Mouse (Mus musculus) cerebellum, postnatal 25 days (tissue): ENCODE data around the gene Lpcat4.
"Not testable (repeated sequence)": the region's sequence is repeated elsewhere in the genome, so short reads cannot be mapped to it uniquely, and the experiment has no call there.

Experiments used
- DNase-seq, 2 experiments: peaks; one replicate each; pipeline ENCODE4 v3.0.0; 2021; ENCODE audit warnings: mixed read lengths in 2 of 2

Gene Lpcat4

DNA sequence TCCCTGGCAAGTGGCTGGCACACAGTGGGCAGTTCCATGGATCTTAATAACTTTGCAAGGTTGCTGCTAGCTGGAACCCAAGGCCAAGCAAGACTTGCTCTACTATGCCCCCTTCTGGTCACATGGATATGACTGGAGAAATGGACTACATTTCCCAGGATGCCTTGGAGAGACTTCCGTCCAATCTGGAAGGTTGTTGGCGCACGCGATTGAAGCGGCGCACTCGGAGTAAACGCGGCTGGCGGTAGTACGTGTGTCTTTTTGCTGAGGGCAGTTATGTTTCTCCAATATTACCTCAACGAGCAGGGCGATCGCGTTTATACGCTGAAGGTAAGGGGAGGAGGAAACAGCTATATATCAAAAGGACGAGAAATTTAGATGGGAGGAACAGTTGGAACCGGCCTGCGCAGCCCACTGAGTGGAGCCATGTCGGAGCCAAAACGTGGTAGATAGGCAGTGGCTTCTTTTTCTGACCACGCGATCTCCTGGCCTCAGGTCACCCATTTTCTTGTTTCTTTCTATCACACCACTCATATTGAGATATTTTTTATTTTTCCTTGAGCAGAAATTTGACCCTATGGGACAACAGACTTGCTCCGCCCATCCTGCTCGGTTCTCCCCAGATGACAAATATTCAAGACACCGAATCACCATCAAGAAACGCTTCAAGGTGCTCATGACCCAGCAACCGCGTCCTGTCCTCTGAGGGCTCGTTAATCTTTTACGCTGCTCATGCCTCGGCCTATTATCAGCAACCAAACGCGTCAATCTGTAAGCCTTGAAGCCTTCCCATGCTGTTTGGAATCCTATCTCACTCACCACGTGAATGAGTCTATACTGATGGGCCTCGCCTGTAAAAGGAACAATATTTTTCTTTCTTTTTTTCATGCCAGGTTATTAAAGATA lies 22.7 kb downstream of the Lpcat4 start, which contains the start of gene Nop10:
Nop10 (plus strand) TSS at position 179 of the 906 bp plus-strand sequence.
- DNase-seq, result peak; percentile 87 to 90

DNA sequence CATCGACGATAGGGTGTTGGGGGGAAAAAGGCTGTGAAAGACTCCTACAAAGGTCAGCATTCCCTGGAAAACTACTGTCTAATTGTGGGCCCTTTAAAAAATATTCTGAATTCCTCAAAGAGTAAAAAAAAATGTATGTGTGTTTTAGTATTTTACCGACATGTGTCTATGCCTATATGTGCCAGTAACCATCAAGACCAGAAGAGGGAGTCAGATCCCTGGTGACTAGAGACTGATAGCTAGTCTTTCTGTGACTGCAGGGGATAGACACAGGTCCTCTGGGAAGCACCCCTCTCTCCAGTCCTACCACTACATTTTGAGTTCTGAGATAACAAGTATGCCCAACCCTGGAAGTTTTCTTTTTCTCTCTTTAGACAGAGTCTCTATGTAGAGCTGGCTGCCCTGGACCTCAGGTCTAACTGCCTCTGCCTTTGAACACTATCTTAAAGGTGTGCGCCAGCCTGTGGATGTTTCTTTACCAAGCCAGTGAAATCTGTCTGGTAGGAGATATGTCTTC lies 23.6 kb downstream of the Lpcat4 start:
- no peak for DNase-seq

DNA sequence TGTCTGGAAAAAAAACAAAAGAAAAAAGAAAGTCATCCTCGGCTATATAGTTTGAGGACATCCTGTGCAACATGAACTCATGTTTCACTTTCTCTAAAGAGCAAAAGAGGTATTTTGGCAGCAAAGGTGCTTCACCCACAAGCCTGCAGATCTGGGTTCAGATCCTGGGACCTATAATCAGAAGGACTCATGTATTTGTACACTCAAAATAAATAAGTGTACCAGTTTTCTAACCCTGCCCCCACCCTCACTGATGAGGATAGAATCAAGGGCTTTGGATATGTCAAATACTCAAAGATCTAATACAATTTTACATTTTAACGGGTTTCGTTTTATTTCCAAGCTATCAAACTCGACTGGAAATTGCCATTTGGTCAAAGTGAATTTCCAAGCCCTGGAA lies 25.1 kb downstream of the Lpcat4 start:
- no peak for DNase-seq

DNA sequence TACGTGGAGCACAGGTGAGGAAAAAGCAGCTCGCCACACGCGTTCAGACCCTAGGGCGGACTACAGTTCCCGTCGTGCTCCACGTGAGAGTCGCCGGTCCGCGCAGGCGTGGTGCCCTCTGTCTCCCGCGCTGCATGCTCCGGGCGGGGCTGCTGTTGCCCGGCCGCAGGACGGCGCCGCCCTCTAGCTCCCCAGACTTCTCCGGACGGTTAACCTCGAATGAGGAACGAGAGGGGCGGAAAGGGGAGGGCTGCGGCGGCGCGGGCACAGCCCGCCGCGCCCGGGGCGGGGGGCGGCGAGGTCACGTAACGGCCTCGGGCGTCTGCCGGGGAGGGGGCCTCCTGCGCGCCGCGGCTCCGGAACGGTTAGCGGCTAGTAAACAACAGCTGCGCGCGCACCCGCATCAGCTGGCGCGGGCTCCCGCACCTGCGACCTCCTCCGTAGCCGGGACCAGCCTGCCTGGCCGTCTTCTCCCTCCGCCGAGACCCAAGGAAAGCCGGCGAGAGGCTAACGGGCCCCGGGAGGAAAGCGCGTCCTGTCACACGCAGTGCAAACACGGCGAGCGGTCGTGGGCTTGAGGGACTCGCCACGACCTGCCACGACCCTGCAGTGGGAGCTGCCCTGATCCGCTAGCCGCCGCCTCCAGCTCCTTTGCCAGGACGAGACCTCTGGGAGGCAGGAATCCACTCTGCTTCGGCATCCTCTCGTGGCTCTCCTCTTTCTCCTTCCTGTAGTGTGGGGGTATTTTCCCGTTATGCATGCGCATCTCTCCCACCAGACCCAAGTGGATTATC lies 26.4 kb downstream of the Lpcat4 start, which contains the start of gene Slc12a6:
Slc12a6 (plus strand) TSS at position 378 of the 794 bp plus-strand sequence.
- DNase-seq, result peak; percentile 92 to 96

DNA sequence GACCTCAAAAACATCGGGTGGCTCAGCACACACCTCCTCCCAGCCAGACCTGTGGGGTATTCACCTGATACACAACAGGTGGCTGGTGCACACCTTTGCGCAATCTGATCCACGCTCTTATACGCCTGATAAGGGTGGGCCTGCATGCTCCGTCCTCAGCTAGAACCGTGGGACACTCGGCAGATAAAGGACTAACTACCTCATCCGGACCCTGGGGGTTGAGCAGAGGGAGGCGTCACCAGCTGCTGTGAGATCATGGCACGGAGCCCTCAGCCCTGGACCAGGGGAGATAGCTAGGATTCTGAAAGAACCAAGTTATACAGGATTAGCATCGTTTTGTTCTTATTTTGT lies 26.9 kb downstream of the Lpcat4 start, which contains the start of gene Gm21985:
Gm21985 (plus strand) TSS at position 73 of the 351 bp plus-strand sequence.
- peak in 1 of 2 experiments; percentile 65 for DNase-seq

DNA sequence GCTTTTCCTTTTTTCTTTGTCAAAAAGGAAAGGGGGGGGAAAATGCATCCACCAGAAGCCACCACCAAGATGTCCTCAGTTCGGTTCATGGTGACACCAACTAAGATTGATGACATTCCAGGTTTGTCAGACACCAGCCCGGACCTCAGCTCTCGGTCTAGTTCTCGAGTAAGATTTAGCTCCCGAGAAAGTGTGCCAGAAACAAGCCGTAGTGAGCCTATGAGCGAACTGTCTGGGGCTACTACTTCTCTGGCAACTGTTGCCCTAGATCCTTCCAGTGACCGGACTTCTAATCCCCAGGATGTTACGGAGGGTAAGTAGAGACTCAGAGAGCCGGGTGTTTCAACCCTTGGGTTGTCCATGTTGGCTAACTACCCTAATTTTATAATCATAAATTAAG lies 27.5 kb downstream of the Lpcat4 start:
- DNase-seq, result peak; percentile 31 to 33

DNA sequence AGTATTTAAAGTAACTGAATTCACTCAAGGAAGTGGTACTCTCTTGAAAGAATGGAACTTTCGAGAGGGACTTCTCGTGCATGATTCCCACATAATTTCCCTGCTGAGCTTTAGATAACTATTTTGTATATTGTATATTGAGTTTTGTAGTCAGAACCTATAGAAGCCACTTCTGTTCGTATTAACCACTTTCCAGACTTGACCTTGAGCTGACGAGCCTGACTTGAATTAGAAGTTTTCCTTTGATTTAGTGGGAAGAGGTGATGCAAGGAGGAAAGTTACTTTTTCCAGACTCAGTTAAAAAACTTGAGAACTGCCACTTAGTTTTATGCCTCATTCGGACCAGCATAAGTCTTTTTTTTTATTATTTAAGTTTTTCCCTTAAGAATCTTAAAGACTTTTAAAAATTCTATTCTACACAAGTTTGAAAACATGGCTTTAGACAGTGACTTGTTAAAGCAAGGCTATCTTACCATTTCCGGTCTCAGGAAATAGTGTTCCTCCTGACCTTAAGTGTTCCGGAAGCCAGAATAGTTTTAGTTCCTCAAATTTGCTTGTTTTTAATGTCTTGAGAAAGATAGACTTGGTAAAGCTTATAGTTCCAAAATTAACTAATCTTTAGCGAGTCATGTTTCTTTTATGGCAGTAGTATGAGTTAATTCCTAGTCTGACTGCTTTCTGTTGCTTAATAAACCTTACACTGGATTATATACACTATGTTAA lies 28.4 kb downstream of the Lpcat4 start:
- no peak for DNase-seq

DNA sequence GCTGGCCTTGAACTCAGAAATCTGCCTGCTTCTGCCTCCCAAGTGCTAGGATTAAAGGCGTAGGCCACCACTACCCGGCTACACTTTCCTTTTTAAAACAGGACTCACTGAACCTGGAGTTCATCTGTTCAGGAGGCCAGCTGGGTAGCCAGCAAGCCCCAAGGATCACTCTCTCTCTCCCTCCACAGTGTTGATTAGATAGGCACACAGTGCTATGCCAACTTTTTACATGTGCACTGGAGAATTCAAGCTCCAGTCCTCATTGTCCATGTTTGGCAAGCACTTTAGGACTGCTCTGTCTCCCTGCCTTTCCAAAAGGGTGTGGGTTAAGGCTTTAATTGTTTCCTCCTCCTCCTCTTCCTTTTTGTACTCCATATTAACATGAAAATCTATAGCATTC lies 30.7 kb downstream of the Lpcat4 start:
- no peak for DNase-seq

DNA sequence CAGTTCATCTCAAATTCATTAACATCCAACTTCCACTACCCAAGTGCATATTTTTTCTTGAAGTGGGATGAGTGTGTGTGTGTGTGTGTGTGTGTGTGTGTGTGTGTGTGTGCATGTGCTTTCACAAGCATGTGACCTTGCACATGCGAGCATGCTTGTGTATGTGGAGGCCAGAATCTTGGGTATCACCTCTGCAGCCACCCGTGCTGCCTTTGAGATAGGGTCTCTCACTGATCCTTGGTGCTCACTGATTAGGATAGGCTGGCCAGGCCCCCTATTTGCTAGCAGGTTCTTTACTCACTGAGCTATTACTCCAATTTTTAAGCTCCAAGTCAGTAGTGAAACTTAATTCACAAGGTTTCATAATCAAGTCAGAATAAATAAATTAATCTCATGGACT lies 33.6 kb downstream of the Lpcat4 start:
- no peak for DNase-seq

DNA sequence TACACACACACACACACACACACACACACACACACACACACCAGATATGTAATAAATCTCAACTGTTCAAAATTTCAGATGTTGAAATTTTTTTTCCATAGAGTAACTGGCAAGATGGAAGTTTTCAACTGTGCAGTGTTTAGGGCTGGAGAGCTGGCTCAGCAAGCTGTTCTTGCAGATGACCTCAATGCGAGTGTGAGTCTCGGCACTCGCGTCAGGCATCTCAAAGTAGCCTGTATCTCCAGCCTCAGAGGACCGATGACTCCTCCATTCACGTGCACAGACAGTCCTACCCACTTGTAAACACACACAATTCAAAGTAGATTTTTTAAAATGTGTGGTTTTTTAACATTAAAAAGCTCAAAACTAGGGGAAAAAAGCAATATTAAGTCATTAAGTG lies 34.2 kb downstream of the Lpcat4 start:
- DNase-seq, result no peak

DNA sequence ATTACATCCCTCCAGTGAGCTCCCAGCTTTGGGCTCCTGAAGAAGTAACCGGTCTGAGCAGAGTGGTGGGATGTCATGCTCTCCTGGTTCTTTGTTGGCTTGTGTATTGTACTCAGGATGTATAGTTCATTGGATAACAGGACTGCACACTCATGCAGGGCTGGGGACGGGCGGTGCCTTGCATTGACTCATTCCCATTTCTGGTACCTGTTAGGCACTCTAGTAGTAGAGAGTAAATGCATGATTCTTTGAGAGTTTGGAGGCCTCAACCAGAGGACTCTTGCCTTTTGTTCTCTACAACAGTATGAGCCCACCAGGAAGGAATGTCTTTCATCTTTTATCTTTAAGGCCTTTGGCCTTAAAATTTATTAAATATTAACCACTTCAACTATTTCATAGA lies 37.6 kb downstream of the Lpcat4 start:
- no peak for DNase-seq

DNA sequence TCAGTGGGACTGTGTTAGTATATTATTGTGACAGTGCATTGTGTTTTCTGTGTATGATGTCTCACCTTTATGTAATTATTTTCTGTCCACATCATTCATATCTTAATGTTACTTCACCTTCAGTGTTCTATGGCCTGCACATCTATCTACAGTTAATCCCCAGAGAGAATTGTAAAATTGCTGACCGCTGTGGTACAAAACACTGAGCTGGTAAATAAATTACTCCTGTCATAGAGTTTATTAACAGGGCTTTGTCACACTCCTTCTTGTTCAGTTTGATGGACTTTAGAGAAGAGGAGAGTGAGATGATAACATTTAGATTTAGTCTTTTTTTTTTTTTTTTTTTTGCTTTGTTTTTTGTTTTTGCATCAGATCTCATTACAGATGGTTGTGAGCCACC lies 43.6 kb downstream of the Lpcat4 start:
- DNase-seq, result no peak

DNA sequence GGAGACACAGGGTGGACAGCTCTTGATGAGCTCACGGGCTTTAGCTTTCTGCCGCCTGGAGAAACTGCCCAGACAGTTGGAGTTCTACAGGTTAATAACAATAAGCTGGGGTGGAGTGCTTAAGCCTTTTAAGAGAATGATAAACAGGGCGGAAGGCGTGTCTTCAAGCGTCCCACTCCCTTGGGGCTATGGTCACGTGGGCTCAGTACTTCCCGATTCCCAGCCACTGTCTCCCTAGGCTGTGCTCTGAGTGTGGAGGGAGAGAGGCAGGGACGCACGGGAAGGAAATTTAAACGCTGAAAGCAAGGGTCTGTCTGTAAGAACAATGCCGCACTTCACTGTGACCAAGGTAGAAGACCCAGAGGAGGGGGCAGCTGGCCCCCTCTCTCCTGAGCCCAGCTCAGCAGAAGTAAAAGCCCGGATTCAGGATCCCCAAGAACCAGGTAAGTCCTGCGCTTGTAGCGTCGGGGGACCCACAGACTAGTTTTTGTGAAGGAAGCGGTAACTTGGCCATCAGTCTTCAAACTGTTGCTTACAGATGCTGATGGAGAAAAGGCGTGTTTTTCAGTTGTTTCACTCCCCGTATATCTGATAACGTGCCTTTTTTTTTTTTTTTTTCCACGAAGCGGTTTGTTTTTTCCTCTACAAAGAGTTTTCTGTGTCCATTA lies 45.2 kb downstream of the Lpcat4 start:
- DNase-seq, result peak in 1 of 2 experiments; percentile 38

DNA sequence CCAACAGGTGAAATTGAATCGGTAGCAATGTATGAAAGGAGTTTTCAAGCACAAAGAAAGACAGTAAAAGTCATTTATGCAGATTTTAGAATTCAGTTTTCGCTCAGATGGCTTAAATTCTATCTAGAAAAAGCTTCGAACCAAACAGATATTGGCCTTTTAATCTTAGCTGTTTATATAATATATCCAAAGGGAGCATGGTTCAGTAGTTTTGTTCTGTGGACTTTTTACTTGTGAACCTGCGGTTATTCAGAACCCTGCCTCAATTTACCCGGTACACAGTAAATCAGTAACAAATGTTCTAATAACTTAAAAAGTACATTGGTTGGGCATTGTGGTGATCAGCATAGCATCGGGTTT lies 45.7 kb downstream of the Lpcat4 start:
- DNase-seq, result no peak

DNA sequence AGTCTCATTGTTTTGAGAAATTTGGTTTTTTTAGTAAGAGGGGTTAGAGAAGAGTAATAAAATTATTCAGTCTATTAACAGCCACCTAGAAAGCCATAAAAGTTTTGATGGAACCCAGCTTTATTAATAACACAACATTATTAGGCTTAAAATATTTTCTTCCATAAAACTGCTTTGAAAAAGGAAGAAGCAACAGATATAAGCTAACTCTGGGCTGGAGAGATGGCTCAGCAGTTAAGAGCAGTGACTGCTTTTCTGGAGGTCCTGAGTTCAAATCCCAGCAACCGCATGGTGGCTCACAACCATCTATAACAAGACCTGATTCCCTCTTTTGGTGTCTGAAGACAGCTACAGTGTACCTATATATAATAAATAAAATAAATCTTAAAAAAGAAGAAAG lies 46.8 kb downstream of the Lpcat4 start:
- not testable (repeated sequence) for DNase-seq

DNA sequence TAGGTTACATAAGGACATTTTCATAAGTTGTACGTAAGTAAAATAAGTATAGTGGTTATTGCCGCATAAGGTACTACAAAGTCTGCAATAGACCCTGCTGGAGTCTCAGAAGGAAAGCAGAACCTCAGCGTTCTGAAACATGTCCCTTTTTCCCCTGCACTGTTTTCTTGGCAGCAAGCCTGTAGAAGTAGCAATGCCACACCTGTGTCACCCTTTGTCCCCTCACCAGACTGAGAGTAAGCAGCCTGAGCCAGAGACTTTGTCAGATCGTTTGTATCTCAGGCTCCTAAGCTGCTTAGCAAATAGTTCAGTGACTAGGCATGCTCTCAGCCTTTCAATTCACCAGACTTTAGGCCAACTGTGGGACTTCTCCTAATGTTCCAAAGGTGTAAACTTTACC lies 47.8 kb downstream of the Lpcat4 start:
- DNase-seq, result no peak

DNA sequence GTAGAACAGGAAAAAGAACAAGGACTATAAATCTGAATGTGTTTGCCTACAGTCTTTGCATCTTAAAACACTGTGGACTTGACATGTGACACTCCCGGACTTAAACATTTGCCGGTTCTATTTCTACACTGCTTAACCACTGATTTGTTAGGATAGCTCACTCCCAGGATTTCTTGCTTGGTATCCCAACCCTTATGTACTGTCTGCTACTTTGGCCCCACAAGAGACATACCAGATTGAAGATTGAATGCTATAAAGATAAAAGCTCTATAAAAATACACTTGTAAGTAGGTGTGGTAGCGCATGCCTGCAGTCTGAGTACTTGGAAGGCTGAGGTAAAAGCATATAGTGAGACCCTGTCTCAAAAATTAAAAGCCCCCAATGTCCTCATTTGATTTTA lies 50.2 kb downstream of the Lpcat4 start:
- DNase-seq, result no peak

DNA sequence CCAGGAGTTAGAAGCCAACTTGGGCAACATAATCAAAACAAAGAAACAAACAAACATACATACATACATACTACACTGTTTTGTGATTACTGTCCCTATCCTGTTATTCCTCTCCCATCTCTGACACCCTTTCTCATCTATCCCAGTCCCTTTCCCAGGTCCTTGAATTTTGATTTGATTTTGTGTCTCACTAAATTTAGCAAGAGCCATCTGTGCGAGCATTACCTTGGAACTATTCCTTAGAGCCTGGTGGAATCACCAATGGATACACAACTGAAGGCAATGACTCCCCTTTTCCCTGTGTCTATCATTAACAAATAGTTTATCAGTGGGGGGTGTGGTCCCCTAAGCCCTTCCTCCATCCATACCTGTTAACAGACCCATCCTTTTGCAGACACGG lies 53.6 kb downstream of the Lpcat4 start:
- DNase-seq, result peak in 1 of 2 experiments; percentile 29

DNA sequence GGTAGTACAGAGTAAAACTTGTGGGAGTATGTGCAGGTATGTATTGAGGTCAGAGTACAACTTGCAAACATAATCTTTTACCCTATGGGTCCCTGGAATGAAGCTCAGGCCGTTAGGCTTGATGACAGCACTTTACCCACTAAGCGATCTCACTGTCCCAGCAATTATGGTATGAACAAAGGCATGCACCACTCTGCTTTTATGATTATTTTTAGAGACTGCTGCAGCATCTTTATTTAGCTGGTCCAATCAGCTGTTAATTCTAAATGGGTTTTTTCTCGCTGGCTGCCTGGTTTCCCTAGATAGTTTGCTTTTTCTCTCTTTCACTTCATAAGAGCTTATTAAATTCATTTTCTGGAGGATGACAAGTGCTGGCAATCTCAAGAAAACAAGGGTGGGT lies 56.9 kb downstream of the Lpcat4 start:
- no peak for DNase-seq
